Mouse (Mus musculus) forebrain, embryonic 13.5 days (tissue): ENCODE results near the gene Calr4. TPM values are rescaled to one million over a fixed set of nuclear protein-coding genes. Genes with fewer than 3 reads are reported as not detected.

ENCODE experiments used
- ATAC-seq: fragments of 200-750 bp; cut with Nextera tagmentation; 2 replicates; pipeline ENCODE4 v1.8.0; 2017
- H3K27ac ChIP-seq: fragments of 300-500 bp; sonication (generic); 2 replicates; pipeline ENCODE4 v1.5.1; 2015; ENCODE audit warnings: inconsistent platforms, mild to moderate bottlenecking, moderate library complexity
- H3K27me3 ChIP-seq: fragments of 300-500 bp; sonication (generic); 2 replicates; pipeline ENCODE4 v1.6.1; 2015; ENCODE audit warnings: mild to moderate bottlenecking, inconsistent platforms
- H3K36me3 ChIP-seq: fragments of 300-500 bp; sonication (generic); 2 replicates; pipeline ENCODE4 v1.6.1; 2015; ENCODE audit warnings: mild to moderate bottlenecking, inconsistent platforms; ENCODE audit not compliant: poor library complexity, severe bottlenecking
- H3K4me1 ChIP-seq: fragments of 300-500 bp; sonication (generic); 2 replicates; pipeline ENCODE4 v1.6.1; 2015; ENCODE audit warnings: inconsistent platforms
- H3K4me2 ChIP-seq: fragments of 300-500 bp; sonication (generic); 2 replicates; pipeline ENCODE4 v1.6.1; 2015; ENCODE audit warnings: inconsistent platforms, mild to moderate bottlenecking, moderate library complexity
- H3K4me3 ChIP-seq: fragments of 300-500 bp; sonication (generic); 2 replicates; pipeline ENCODE4 v1.5.1; 2015; ENCODE audit warnings: mild to moderate bottlenecking, inconsistent platforms
- H3K9ac ChIP-seq: fragments of 300-500 bp; sonication (generic); 2 replicates; pipeline ENCODE4 v1.6.1; 2015; ENCODE audit warnings: mild to moderate bottlenecking, inconsistent platforms
- H3K9me3 ChIP-seq: fragments of 300-500 bp; sonication (generic); replicated peaks from 2 replicates; pipeline ENCODE4 v1.6.1; 2016; ENCODE audit warnings: inconsistent platforms
- WGBS: fragments of 180-500 bp; shearing (Covaris S2); methylation state at CpG from one replicate; pipeline ENCODE4 v1.1.7; 2015; 5-methylcytosine and 5-hydroxymethylcytosine counted together
- polyA plus RNA-seq: library from polyadenylated mRNA; unstranded; fragments of >200 nt; fragmentation: Nextera tagmentation; extraction: Ambion mirVana; gene quantifications from 2 replicates; pipeline ENCODE4 v1.2.1, GENCODE M21; 2015

Gene Calr4
- polyA plus RNA-seq, 1 experiment from 2014 or later = 0.23 TPM

DNA sequence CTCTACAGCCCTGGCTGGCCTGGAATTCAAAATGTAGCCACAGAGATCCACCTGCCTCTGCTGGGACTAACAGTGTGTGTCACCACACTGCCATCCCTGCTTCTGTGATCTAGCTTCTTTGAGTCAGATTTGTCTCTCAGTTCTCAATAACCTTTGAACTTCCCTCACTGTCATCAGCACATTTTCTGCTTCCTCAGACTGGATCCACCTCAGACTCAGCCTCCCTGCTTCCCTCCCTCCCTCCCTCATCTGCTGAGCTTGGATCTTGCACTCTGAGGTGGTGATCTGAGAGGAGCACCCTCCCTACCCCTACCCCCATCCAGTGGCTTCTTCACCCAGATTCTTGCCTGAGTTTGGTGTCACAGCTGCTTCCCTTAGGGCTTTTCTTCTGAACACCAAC lies 23.4 kb downstream of the Calr4 start:
- H3K4me3 ChIP-seq = no peak overlapping the region
- no peak for ATAC-seq

DNA sequence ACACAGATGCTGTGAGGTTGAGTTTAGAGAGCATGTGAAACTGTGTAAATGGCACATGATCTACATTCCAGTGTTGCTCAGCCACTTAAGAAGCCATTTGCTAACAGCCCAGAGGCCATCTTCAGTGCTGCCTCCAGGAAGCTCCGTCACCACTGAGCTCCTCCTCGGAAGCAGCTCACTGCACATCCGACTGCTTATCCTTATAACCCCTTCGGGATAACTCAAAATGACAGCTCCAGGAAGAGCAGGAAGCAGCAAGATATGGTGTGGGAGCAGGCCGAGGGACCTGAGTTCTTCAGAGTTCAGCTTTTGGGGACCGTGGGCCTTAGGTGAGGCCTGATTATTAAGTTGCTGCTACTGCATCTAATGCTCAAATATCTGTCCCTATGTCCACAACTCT lies 27.8 kb downstream of the Calr4 start:
- Histone ChIP-seq H3K27ac (no peak overlapping the region), H3K27me3 (no peaks in the 10 kb centered on the region), H3K4me2 (no peak overlapping the region), H3K9me3 (no peaks in the 10 kb centered on the region), H3K4me1 (no peaks in the 10 kb centered on the region), H3K4me3 (no peak overlapping the region), H3K36me3 (no peaks in the 10 kb centered on the region), H3K9ac (no peak overlapping the region)
- ATAC-seq = no peak
- 85% methylated on average over 6 of the region's 6 CpGs for WGBS

More for the DNA sequence above, 23.4 kb downstream of the Calr4 start:
- Histone ChIP-seq H3K27me3 (no peaks in the 10 kb centered on the region), H3K36me3 (no peaks in the 10 kb centered on the region), H3K4me2 (no peak overlapping the region), H3K4me1 (no peaks in the 10 kb centered on the region), H3K9ac (no peak overlapping the region), H3K9me3 (no peaks in the 10 kb centered on the region), H3K27ac (no peak overlapping the region)

- H3K4me1 ChIP-seq = no peaks in the 10 kb centered on the region
- H3K36me3 ChIP-seq = no peaks in the 10 kb centered on the region
- no peaks in the 10 kb centered on the region for H3K27me3 ChIP-seq
- H3K9me3 ChIP-seq = no peaks in the 10 kb centered on the region
- no peak overlapping the region for H3K4me2 ChIP-seq
- ATAC-seq = no peak
- H3K27ac ChIP-seq = no peak overlapping the region
- H3K4me3 ChIP-seq = no peak overlapping the region
- 87% methylated on average over 3 of the region's 3 CpGs for WGBS
- H3K9ac ChIP-seq = no peak overlapping the region
Observed at GRCm38 (mm10) chr4:109266056-109266455, 31.8 kb downstream of the Calr4 start.

DNA sequence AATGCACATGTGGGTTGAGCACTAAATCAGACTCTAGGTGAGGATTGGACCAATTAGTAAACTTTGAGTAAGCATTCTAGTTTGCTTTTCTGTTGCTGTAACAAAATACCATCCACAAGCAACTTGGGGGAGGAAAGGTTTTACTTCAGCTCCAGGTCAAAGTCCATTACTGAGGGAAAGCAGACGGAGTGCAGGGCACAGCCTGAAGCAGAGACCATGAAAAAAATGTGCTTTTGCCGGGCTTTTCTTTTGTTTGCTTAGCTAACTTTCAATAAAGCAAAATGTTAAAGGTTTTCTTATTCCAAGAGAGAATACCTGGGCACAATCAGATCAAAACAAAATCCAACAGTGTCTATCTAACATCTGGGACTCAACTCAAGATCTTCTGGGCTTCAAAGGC lies 32.5 kb downstream of the Calr4 start:
- ATAC-seq = no peak
- Histone ChIP-seq H3K27me3 (no peaks in the 10 kb centered on the region), H3K4me1 (no peaks in the 10 kb centered on the region), H3K4me3 (no peak overlapping the region), H3K36me3 (no peaks in the 10 kb centered on the region), H3K9ac (no peak overlapping the region), H3K27ac (no peak overlapping the region), H3K9me3 (no peaks in the 10 kb centered on the region), H3K4me2 (no peak overlapping the region)
- WGBS = 84% methylated on average over 2 of the region's 2 CpGs

DNA sequence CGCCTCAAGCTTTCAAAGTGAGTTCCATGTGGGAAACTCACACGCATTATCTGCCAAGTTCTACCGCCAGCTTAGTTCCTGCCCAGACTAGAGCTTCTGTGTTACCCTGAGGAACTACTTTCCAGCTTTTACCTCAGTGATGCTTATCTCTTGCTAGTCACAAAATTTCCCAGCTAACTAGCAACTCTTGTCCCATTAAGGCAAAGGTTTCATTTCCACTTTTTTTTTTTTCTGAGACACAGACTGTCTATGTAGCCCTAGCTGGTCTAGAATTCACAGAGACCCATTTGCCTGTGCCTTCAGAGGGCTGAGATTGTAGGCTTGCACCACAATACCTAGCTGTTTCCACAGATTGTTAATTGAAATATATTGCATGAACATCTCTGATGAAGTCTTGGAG lies 33.2 kb downstream of the Calr4 start:
- H3K4me3 ChIP-seq = no peak overlapping the region
- no peak overlapping the region for H3K4me2 ChIP-seq
- no peaks in the 10 kb centered on the region for H3K4me1 ChIP-seq
- no peak overlapping the region for H3K27ac ChIP-seq
- ATAC-seq = no peak
- H3K27me3 ChIP-seq = no peaks in the 10 kb centered on the region
- no peaks in the 10 kb centered on the region for H3K36me3 ChIP-seq
- no peaks in the 10 kb centered on the region for H3K9me3 ChIP-seq
- WGBS = 89% methylated on average over 3 of the region's 3 CpGs
- no peak overlapping the region for H3K9ac ChIP-seq

- Histone ChIP-seq H3K4me1 (no peaks in the 10 kb centered on the region), H3K4me3 (no peak overlapping the region), H3K4me2 (no peak overlapping the region), H3K27ac (no peak overlapping the region), H3K36me3 (no peaks in the 10 kb centered on the region), H3K9ac (no peak overlapping the region), H3K27me3 (no peaks in the 10 kb centered on the region), H3K9me3 (no peaks in the 10 kb centered on the region)
- 84% methylated on average over 3 of the region's 3 CpGs for WGBS
- ATAC-seq = no peak
Observed at GRCm38 (mm10) chr4:109268903-109269302, 34.6 kb downstream of the Calr4 start.

GRCm38 (mm10) chr4:109271803-109272202 lies 37.5 kb downstream of the Calr4 start:
- Histone ChIP-seq H3K9ac (no peak overlapping the region), H3K4me2 (no peak overlapping the region), H3K4me1 (peaks cover 5% of the 10 kb centered on the region; the same call in 1 of the 2 replicates), H3K4me3 (no peak overlapping the region), H3K9me3 (no peaks in the 10 kb centered on the region), H3K27ac (no peak overlapping the region), H3K36me3 (no peaks in the 10 kb centered on the region), H3K27me3 (no peaks in the 10 kb centered on the region)
- WGBS = 95% methylated on average over 4 of the region's 4 CpGs
- ATAC-seq = no peak

DNA sequence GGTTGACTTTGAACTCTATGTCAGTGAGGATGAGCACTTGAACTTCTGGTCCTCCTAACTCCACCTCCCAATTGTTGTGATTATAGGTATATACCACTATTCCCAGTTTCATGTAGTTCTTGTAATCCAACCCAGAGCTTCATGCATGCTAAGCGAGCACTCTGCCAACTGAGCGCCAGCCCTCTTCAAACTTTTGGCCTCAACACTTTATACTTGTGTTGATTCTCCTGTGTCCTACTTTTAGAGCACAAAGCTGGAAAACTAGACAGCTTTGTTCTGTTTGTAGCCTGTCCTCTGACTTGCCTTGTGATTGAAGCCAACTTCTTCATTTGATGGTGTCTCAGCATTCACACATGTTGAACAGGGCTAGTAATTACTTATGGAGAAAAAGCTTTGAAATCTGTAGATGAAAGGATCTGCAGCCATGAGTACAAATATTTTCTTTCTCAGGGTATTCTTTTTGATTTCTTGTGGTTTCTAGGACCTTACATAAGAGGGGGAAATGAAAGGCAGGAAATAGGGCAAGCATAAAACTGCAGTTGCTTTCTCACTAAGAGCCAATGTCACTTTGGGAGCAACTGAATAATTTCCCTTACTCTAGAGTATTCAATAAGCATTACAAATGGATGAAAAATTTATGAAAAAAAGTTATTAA lies 39.4 kb downstream of the Calr4 start:
- Histone ChIP-seq H3K27ac (no peak overlapping the region), H3K4me2 (no peak overlapping the region), H3K36me3 (no peaks in the 10 kb centered on the region), H3K4me1 (peaks cover 5% of the 10 kb centered on the region; the same call in 1 of the 2 replicates), H3K27me3 (no peaks in the 10 kb centered on the region), H3K9me3 (no peaks in the 10 kb centered on the region), H3K4me3 (no peak overlapping the region), H3K9ac (no peak overlapping the region)
- WGBS = 84% methylated on average over 2 of the region's 2 CpGs
- no peak for ATAC-seq

DNA sequence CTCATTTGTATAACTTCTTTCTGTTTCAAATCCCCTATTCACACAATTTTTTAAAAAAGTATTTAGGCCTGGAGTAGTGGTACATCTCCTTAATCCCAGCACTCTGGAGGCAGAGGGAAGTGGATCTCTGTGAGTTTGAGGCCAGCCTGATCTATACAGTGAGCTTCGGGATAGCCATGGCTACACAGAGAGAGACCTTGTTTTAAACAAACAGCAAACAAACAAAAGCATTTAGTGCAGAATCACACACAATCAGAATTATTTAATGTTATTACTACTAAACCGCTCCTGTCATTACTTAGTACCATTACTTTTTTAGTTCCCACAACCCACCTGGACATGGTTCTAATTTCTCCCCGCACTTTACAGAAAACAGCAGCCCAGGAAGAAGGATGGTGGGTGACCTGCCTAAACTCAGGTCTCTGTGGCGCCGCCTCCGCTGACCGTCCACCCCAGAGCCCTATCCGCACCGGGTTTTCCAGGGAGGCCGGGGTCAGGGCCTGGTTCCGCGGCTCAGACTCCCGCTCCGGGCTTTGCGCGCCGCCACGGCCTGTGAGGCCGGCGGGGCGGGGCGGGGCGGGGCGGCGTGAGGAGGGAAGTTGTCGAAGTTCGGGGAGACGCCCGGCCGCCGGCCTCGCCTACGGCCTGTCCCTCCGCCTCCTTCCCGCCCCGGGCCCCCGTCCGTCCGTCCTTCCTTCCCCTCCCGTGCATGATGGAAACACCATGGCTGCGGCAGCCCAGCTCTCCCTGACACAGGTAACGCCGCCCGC lies 45.6 kb downstream of the Calr4 start, which contains the start of gene Eps15:
Gene Eps15 (plus strand): TSS at position 580 of the 770 bp plus-strand sequence.
- peak; percentile 96 for ATAC-seq

DNA sequence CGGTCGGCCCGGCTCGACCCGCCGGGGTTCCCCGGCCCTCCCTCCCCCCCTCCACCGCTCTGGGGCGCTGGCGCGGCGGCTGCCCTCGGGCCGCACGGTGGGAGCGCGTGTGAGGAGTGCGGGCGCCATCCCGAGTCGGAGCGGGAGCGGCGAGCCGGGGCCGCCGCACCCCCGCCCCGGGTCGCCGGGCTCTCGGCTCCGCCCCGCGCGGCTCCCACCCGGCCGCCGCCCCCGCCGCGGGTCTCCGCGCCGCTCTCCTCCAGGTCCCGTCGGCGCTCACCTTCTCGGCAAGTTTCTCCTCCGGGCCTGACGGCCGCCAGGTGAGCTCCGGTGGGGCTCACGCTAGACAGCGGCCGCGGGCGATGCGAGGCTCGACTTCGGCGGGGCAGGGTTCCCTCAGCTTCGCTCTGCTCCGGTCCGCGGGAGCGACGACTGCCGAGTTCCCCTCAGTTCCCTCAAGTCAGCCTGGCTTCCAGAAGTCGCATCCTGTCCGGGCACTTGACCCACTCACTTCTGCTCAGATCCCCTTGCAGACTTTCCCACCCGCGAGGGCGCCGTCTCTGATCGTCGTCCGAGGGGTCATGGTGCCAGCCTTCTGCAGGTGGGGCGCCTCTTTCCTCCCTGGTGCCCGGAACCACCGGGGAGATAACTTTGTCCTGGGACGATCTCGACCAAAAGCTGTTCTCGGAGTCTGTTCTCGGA lies 46.3 kb downstream of the Calr4 start:
- H3K36me3 ChIP-seq = no peaks in the 10 kb centered on the region
- no peak overlapping the region for H3K27ac ChIP-seq
- WGBS = under 1% methylated on average over 67 of the region's 85 CpGs
- H3K4me2 ChIP-seq = peak overlapping the region; percentile 87
- H3K9me3 ChIP-seq = no peaks in the 10 kb centered on the region
- H3K9ac ChIP-seq = peak overlapping the region; percentile 78
- peak overlapping the region; percentile 78 for H3K4me3 ChIP-seq
- peak; percentile 86 for ATAC-seq
- peaks cover 16% of the 10 kb centered on the region for H3K4me1 ChIP-seq
- no peaks in the 10 kb centered on the region for H3K27me3 ChIP-seq

More for the DNA sequence above, 45.6 kb downstream of the Calr4 start, which contains the start of gene Eps15:
- Histone ChIP-seq H3K27ac (no peak within 1 kb of the TSS), H3K27me3 (no peaks in the 10 kb centered on the region), H3K4me3 (peak within 1 kb of the TSS; percentile 78), H3K4me2 (peak within 1 kb of the TSS; percentile 87), H3K9me3 (no peaks in the 10 kb centered on the region), H3K4me1 (peaks cover 16% of the 10 kb centered on the region), H3K36me3 (no peaks in the 10 kb centered on the region), H3K9ac (peak within 1 kb of the TSS; percentile 78)
- WGBS = 4% methylated on average over 30 of the region's 44 CpGs

GRCm38 (mm10) chr4:109281161-109281560 lies 46.9 kb downstream of the Calr4 start:
- Histone ChIP-seq H3K27ac (no peak overlapping the region), H3K9me3 (no peaks in the 10 kb centered on the region), H3K36me3 (no peaks in the 10 kb centered on the region), H3K4me3 (peak overlapping the region; percentile 78), H3K4me2 (peak overlapping the region; percentile 87), H3K4me1 (peaks cover 16% of the 10 kb centered on the region), H3K27me3 (no peaks in the 10 kb centered on the region), H3K9ac (peak overlapping the region; percentile 78)
- ATAC-seq = no peak
- 11% methylated on average over 4 of the region's 4 CpGs for WGBS

DNA sequence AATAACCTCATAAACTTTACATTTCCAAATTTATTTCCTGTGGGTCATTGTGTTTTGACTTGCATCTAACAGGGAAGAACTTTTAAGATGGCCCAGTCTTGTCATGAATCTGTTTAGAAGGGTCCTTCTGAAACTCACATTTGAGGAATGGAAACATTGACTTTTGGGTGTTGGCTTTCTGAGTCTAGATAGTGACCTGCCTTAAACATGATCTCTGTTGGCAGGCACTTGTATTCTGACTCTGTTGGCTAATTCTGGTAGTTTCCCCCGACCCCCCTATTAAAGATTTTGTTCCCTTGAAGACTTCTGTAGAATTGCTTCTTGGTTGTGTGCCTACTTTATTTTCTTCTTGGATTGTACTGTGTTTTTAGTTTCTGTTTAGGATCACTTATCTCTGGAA lies 47.7 kb downstream of the Calr4 start:
- H3K9me3 ChIP-seq = no peaks in the 10 kb centered on the region
- H3K4me1 ChIP-seq = peaks cover 16% of the 10 kb centered on the region
- H3K4me2 ChIP-seq = peak overlapping the region; percentile 87
- H3K27ac ChIP-seq = no peak overlapping the region
- no peaks in the 10 kb centered on the region for H3K27me3 ChIP-seq
- no peak overlapping the region for H3K9ac ChIP-seq
- 77% methylated on average over 1 of the region's 1 CpGs for WGBS
- no peaks in the 10 kb centered on the region for H3K36me3 ChIP-seq
- no peak for ATAC-seq
- H3K4me3 ChIP-seq = 0 out of 2 replicates have a peak overlapping the region, but pooled peaks have one; percentile 78
